Mouse (Mus musculus) T-helper 17 cell (primary cell): ENCODE measurements around the gene Sart1.

Experiments
- in situ Hi-C, 2 experiments: fragments of 300-600 bp; cut with MboI, MseI; formaldehyde crosslinking; loops; 1 replicate in 1 of 2; 2 replicates in 1 of 2; pipeline ENCODE4 v1.15.1; 2025; ENCODE audit warnings: high pct_unique_total_duplicates in 2 of 2

Sart1 gene

GRCm38 (mm10) chr19:5388588-5389242 lies at the start of gene Sart1:
Sart1 (minus strand) TSS chr19:5388703.
- in situ Hi-C loops, result loop anchor here in 1 of 2 experiments (25.0 kb wide), 1 partner anchor 1826 kb away; no protein-coding TSS in a partner anchor

GRCm38 (mm10) chr19:5433951-5434350 lies 45.4 kb upstream of the Sart1 start:
- in situ Hi-C loops, result loop anchor here in 1 of 2 experiments (25.0 kb wide), 1 partner anchor 1722 kb away; the partner anchor contains the start of gene 1810055G02Rik

GRCm38 (mm10) chr19:5432992-5433852 lies 44.7 kb upstream of the Sart1 start:
- in situ Hi-C loops, result loop anchor here in 1 of 2 experiments (25.0 kb wide), 1 partner anchor 1721 kb away; the partner anchor contains the start of gene 1810055G02Rik

- in situ Hi-C loops, result loop anchor here in 1 of 2 experiments (25.0 kb wide), 1 partner anchor 1720 kb away; the partner anchor contains the start of gene 1810055G02Rik
Observed at GRCm38 (mm10) chr19:5431911-5432464, 43.5 kb upstream of the Sart1 start.

- in situ Hi-C loops, result loop anchor here in 1 of 2 experiments (25.0 kb wide), 1 partner anchor 1718 kb away; the partner anchor contains the start of gene 1810055G02Rik
Observed at GRCm38 (mm10) chr19:5430408-5430807, 41.9 kb upstream of the Sart1 start.

- in situ Hi-C loops, result loop anchor here in 1 of 2 experiments (25.0 kb wide), 1 partner anchor 1718 kb away; the partner anchor contains the start of gene 1810055G02Rik
Observed at GRCm38 (mm10) chr19:5429806-5430205, 41.3 kb upstream of the Sart1 start.

GRCm38 (mm10) chr19:5429219-5429618 lies 40.7 kb upstream of the Sart1 start:
- in situ Hi-C loops, result loop anchor here in 1 of 2 experiments (25.0 kb wide), 1 partner anchor 1717 kb away; the partner anchor contains the start of gene 1810055G02Rik

GRCm38 (mm10) chr19:5428083-5428482 lies 39.6 kb upstream of the Sart1 start:
- in situ Hi-C loops, result loop anchor here in 1 of 2 experiments (25.0 kb wide), 1 partner anchor 1716 kb away; the partner anchor contains the start of gene 1810055G02Rik

- in situ Hi-C loops, result loop anchor here in 1 of 2 experiments (25.0 kb wide), 1 partner anchor 1714 kb away; the partner anchor contains the start of gene 1810055G02Rik
Observed at GRCm38 (mm10) chr19:5426640-5427290, 38.3 kb upstream of the Sart1 start.

- in situ Hi-C loops, result loop anchor here in 1 of 2 experiments (25.0 kb wide), 1 partner anchor 1714 kb away; the partner anchor contains the start of gene 1810055G02Rik
Observed at GRCm38 (mm10) chr19:5425906-5426565, 37.5 kb upstream of the Sart1 start.

GRCm38 (mm10) chr19:5424782-5425741 lies 36.6 kb upstream of the Sart1 start, which contains the start of the genes Drap1 and AI837181:
Drap1 (minus strand) TSS chr19:5424979.
AI837181 (plus strand) TSS chr19:5425144.
- in situ Hi-C loops, result loop anchor here in 1 of 2 experiments (25.0 kb wide), 1 partner anchor 1713 kb away; the partner anchor contains the start of gene 1810055G02Rik

- in situ Hi-C loops, result no loop called here
Observed at GRCm38 (mm10) chr19:5424092-5424781, 35.7 kb upstream of the Sart1 start.

- in situ Hi-C loops, result no loop called here
Observed at GRCm38 (mm10) chr19:5423561-5423960, 35.1 kb upstream of the Sart1 start.

- in situ Hi-C loops, result no loop called here
Observed at GRCm38 (mm10) chr19:5422895-5423443, 34.5 kb upstream of the Sart1 start.

- in situ Hi-C loops, result no loop called here
Observed at GRCm38 (mm10) chr19:5422267-5422666, 33.8 kb upstream of the Sart1 start.

GRCm38 (mm10) chr19:5421784-5422183 lies 33.3 kb upstream of the Sart1 start:
- in situ Hi-C loops, result no loop called here

GRCm38 (mm10) chr19:5420579-5420978 lies 32.1 kb upstream of the Sart1 start:
- in situ Hi-C loops, result no loop called here

GRCm38 (mm10) chr19:5419630-5420029 lies 31.1 kb upstream of the Sart1 start:
- in situ Hi-C loops, result no loop called here
